Comparison of ENCODE assay signal across 29 mouse cellular contexts in the genomic region with DNA sequence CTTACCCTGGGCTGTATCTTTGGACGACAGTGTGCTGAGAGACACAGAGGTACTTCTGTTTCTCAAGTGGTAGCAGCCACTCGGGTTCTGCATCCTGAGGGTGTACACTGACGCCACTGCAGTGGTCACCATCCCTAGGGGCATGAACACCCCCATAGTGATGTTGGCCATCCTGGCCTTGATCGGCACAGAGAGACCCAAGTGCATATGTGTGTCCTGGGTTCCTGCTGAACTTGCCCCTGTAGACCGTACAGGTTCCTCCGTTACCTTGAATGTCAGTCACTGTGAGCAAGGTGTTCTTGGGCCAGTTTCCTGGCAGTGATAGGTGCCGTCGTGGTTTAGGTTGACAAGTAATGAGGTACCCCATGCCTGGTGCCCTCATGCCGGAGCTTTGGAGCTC. TPM values are rescaled to one million over a fixed set of nuclear protein-coding genes. Genes with fewer than 3 reads are reported as not detected.
"Had no signal": no experiment of that assay in that cellular context is flagged by ENCODE, and none has a peak within 500 bp of the region (broad histone marks: within the 10 kb centered on the region; RNA-seq: fewer than 3 reads in every experiment).

No protein-coding gene starts in this region.

- ATAC-seq: hindbrain, embryonic 16.5 days; inflammation-experienced regulatory T-cells, adult 6 months; intestine, embryonic 15.5 days; intestine, postnatal 0 days had no signal

- DNase-seq: gastrocnemius, adult 2 months; gastrocnemius, postnatal 10 days; gastrocnemius, postnatal 25 days; heart, adult 2 months; heart, postnatal 14 days; heart, postnatal 4 days; kidney, adult 18-20 months; kidney, adult 8-10 months; kidney, postnatal 10 days; kidney, postnatal 25 days; kidney, postnatal 4 days; liver had no signal

- H3K9me3 ChIP-seq: heart, embryonic 13.5 days; heart, embryonic 15.5 days; hindbrain, embryonic 10.5 days; hindbrain, embryonic 12.5 days; intestine, embryonic 15.5 days; limb, embryonic 10.5 days; limb, embryonic 12.5 days; liver, embryonic 15.5 days had no signal

- H3K4me3 ChIP-seq: gastrocnemius, adult 2 months; heart, adult 2 months; heart, embryonic 13.5 days; heart, embryonic 15.5 days; hindbrain, embryonic 10.5 days; hindbrain, embryonic 12.5 days; intestine, embryonic 15.5 days; layer of hippocampus, adult 2 months; left cerebral cortex, adult 2 months; limb, embryonic 10.5 days; limb, embryonic 12.5 days; liver, embryonic 15.5 days had no signal

- H3K9ac ChIP-seq: heart, embryonic 13.5 days; heart, embryonic 15.5 days; hindbrain, embryonic 12.5 days; hindbrain, embryonic 14.5 days; intestine, embryonic 15.5 days; limb, embryonic 12.5 days; liver, embryonic 15.5 days had no signal

- H3K4me2 ChIP-seq: heart, embryonic 11.5 days; heart, embryonic 13.5 days; heart, embryonic 15.5 days; hindbrain, embryonic 12.5 days; hindbrain, embryonic 14.5 days; intestine, embryonic 15.5 days; limb, embryonic 12.5 days had no signal

- H3K27me3 ChIP-seq: heart, embryonic 13.5 days; heart, embryonic 15.5 days; hindbrain, embryonic 12.5 days; intestine, embryonic 15.5 days; limb, embryonic 12.5 days; liver, embryonic 15.5 days had no signal

- H3K27ac ChIP-seq: gastrocnemius, adult 2 months; heart, adult 2 months; heart, embryonic 13.5 days; heart, embryonic 15.5 days; hindbrain, embryonic 10.5 days; hindbrain, embryonic 12.5 days; hindbrain, embryonic 14.5 days; intestine, embryonic 15.5 days; left cerebral cortex, adult 2 months; limb, embryonic 10.5 days; limb, embryonic 12.5 days; liver, embryonic 15.5 days had no signal

RNA-seq across cellular contexts. Expression of gene Gm49373, which starts 20.5 kb away (rescaled TPM):
- polyA plus RNA-seq: inflammation-experienced regulatory T-cells, adult 6 months had no signal

RNA-seq across cellular contexts. Expression of gene Zglp1, which starts 26.5 kb away (rescaled TPM):
- polyA plus RNA-seq: heart, adult 2 months; heart, embryonic 15.5 days; heart, postnatal 0 days; hindbrain, embryonic 12.5 days; intestine, postnatal 0 days; kidney, embryonic 14.5 days had no signal
